Mouse (Mus musculus): ENCODE measurements around the gene Abhd6.

DNA sequence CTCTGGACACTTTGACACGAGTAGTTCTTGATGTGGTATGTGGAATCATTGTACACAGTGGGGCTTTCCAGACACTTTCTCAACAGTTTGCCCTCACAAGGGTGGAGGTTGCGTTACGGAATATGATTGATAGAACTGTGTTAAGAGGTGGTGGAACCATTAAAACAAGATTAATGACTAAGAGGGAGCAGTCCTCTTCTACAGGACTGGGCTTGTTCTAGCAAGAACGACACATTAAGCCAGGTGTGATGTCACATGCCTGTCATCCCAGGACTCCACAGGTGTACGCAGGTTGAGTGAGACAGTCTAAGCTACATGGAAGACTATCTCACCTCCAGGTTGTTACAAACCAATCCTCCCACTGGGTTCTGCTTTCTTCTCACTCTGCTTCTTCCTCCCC is 3.3 kb upstream of the Abhd6 start:
- TF ChIP-seq CTCF (IDR thresholded peaks at IDR 0.05; ENCODE audit: insufficient read depth, low read length) (no peak), POLR2A (IDR thresholded peaks at IDR 0.05; ENCODE audit: borderline replicate concordance, extremely low read depth, low read depth, low read length) (no peak)

All from lung, adult 2 months (tissue).